Mouse (Mus musculus) testis, adult 2 months (tissue): ENCODE data around the gene Ccdc148.

Experiments used
- CTCF ChIP-seq: fragments of 200-500 bp; IDR thresholded peaks from 2 replicates; pipeline ENCODE4 v1.5.1; 2012; ENCODE audit warnings: low read depth, mild to moderate bottlenecking, inconsistent platforms, low read length, moderate library complexity; ENCODE audit not compliant: control insufficient read depth, insufficient read depth, insufficient replicate concordance
- POLR2A ChIP-seq: fragments of 200-500 bp; IDR thresholded peaks from 2 replicates; pipeline ENCODE4 v1.6.1; 2012; ENCODE audit warnings: low read depth, mild to moderate bottlenecking, inconsistent platforms, low read length, moderate library complexity; ENCODE audit not compliant: control insufficient read depth

DNA sequence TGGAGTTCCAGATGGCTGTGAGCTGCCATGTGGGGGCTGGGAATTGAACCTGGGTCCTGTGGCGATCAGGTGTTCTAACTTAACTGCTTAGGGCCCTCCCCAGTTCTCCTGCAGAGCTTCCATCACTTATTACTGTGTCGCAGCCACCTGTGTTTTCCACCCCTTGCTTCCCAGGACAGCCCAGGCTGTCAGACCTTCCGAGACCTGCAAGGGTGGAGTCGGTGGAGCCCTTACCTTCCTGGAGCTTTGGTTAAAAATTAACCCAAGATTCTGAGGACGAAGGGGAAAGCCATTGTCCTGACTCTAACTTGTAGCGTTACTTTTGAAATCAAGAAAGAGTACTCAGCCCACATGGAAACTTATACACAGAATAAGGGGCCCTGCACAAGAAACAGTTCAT is 15.4 kb upstream of the Ccdc148 start:
- TF ChIP-seq CTCF: no peak
- TF ChIP-seq POLR2A: no peak
